Mouse (Mus musculus): ENCODE results near the gene Aph1a. TPM values are rescaled to one million over a fixed set of nuclear protein-coding genes. Genes with fewer than 3 reads are reported as not detected.

The Aph1a gene
- polyA plus RNA-seq (2015; fragmentation: Nextera tagmentation; extraction: Ambion mirVana), result 22.3 and 33.7 TPM in 2 replicates

DNA sequence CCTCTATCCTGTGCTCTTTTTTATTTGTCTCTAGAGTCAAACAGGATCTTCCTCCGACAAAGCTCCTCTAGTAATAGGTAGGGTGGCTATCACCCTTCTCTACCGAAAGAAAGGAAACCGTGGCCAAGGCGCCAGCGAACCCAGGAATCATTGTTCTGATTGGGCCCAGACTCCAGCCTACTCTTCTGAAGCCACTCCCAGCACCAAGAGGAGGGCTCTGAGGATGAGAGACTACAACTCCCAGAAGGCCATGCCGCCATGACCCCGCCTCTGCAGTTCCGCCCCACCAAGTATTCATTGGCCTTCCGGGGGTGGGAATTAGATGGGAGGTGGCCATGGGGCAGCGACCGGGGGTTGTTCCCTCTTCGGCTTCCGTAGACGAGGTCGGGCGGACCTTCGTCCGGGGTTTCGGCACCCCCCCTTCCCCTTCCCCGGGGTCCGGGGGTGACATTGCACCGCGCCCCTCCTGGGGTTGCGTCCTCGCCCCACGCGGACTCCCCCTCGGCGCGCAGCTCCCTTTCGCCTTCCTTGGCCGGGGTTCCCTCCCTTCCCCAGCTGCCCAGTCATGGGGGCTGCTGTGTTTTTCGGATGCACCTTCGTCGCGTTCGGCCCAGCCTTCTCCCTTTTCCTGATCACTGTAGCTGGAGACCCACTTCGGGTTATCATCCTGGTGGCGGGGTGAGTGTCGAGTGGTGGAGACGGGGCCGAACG lies at the start of gene Aph1a:
TSS of gene Aph1a (plus strand) at position 364 of the 711 bp plus-strand sequence.

DNA sequence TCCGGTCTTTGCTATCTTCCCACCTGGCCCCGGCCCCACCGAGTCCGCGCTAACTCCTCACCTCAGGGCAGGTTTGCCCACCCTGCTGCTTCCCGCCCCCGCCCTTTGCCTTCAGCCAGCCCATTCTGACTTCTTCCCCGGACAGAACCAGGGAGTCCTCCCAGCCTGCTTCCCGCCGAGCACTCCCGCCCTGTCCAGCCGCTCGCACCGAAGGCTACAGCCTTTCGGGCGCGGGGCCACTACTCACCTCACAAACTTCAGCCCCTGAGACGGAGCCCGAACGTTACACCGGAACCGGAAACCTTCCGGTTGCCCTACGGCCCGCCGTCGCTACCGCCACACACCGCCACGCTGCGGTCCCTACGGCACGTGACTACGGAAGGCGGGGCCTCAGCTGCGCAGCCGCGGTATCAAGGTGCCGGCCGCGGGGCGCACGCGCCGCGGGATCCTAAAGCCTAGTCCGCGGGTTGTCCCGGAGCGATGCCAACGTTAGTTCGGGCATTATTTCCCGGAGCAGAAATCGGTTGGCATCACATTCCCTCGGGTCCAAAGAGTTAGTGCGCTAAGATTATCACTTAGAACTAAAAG lies 38.2 kb upstream of the Aph1a start, which contains the start of gene Prpf3:
TSS of gene Prpf3 (minus strand) at position 384 of the 588 bp plus-strand sequence.

DNA sequence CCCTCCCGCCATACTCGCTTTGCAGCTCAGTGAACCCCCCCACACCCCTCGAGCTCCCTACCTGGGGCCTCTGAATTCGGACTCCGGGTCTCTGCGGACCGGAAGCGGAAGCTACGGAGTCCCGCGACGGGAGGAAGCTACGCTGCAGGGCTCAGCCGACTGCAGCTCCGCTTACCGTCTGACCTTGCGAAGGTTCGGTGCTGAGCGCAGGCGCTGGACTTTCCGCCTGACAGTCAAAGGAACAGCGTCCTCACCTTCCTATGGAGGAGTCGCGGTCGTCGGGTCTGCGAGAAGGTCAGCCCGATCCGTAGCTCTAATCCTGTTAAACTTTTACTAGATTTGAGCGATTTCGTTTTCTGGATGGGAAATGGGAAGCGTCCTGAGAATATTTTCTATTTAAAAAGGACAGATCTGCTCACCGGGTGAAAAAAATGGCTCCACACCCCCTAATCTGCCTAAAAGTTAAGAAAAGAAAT lies 22.3 kb upstream of the Aph1a start, which contains the start of gene Mrps21:
TSS of gene Mrps21 (minus strand) at position 128 of the 476 bp plus-strand sequence.

GRCm38 (mm10) chr3:95881979-95882815 lies 11.6 kb upstream of the Aph1a start, which contains the start of gene Ciart:
Ciart (minus strand) TSS chr3:95882251.

GRCm38 (mm10) chr3:95891211-95892065 lies 2.3 kb upstream of the Aph1a start, which contains the start of gene BC028528:
BC028528 (minus strand) TSS chr3:95892005.

GRCm38 (mm10) chr3:95904568-95904967 lies 10.8 kb downstream of the Aph1a start, which contains the start of gene Car14:
Car14 (minus strand) TSS chr3:95904691.

DNA sequence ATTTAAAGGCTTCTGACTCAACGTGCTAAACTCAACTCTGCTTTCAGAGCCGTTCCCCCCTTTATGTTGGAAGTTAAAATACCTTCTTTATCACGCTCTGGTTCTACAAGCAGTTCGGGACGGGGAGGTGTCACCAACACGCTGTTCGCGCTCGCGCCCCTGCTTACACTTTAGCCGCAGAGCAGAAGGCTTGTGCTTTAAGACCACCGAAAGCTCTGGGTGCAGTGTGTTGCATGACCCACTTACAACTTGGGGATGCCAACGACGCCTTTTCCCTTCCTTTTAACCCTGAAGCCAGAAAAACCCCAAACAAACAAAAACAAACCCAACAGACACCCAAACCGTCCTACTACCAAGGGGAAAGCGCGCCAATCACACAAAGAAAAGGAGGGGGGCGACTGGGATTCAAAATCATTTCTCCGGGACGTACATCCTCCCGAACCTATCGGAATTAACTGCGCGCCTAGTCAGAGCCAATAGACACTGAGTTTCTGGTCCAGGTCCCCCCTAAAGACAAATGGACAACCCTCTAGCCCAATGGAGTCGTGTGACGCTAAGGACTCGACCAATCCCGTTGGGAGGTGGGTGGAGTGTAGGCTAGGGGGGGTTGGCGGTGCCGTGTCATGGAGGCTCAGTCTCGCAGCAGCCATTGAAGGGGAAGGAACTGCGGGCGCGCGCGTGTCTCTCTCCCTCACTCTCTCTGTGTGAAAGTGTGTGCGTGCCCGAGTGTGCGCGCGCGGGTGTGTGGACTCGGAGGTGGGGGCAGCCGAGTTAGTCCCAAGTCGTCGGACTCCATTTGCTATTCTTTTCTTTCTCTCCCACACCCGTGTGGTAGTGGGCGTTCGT lies 35.1 kb downstream of the Aph1a start, which contains the start of gene Anp32e:
TSS of gene Anp32e (plus strand) at position 589 of the 846 bp plus-strand sequence.

Other genes with a start within 250 kb of the Aph1a start
- 58.3 and 62.3 TPM in 2 replicates for gene Mcl1, start 235.2 kb upstream of the Aph1a start, polyA plus RNA-seq (2015; fragmentation: Nextera tagmentation; extraction: Ambion mirVana)
- gene Adamtsl4, start 206.1 kb upstream of the Aph1a start, polyA plus RNA-seq (2015; fragmentation: Nextera tagmentation; extraction: Ambion mirVana), result 10.3 and 11.1 TPM in 2 replicates
- 20.5 and 31.0 TPM in 2 replicates for gene Ecm1, start 154.4 kb upstream of the Aph1a start, polyA plus RNA-seq (2015; fragmentation: Nextera tagmentation; extraction: Ambion mirVana)
- gene Tars2, start 133.8 kb upstream of the Aph1a start, polyA plus RNA-seq (2015; fragmentation: Nextera tagmentation; extraction: Ambion mirVana), result 18.6 and 20.3 TPM in 2 replicates
- gene Rprd2, start 75.1 kb upstream of the Aph1a start, polyA plus RNA-seq (2015; fragmentation: Nextera tagmentation; extraction: Ambion mirVana), result 13.6 and 15.4 TPM in 2 replicates
- gene Prpf3, start 38.1 kb upstream of the Aph1a start, polyA plus RNA-seq (2015; fragmentation: Nextera tagmentation; extraction: Ambion mirVana), result 11.5 and 12.3 TPM in 2 replicates
- gene Mrps21, start 22.4 kb upstream of the Aph1a start, polyA plus RNA-seq (2015; fragmentation: Nextera tagmentation; extraction: Ambion mirVana), result 362 and 384 TPM in 2 replicates
- 0.56 and 1.0 TPM in 2 replicates for gene Ciart, start 11.7 kb upstream of the Aph1a start, polyA plus RNA-seq (2015; fragmentation: Nextera tagmentation; extraction: Ambion mirVana)
- 21.8 and 23.9 TPM in 2 replicates for gene BC028528, start 2.0 kb upstream of the Aph1a start, polyA plus RNA-seq (2015; fragmentation: Nextera tagmentation; extraction: Ambion mirVana)
- 19.2 and 21.7 TPM in 2 replicates for gene Car14, start 10.7 kb downstream of the Aph1a start, polyA plus RNA-seq (2015; fragmentation: Nextera tagmentation; extraction: Ambion mirVana)
- gene Anp32e, start 35.3 kb downstream of the Aph1a start, polyA plus RNA-seq (2015; fragmentation: Nextera tagmentation; extraction: Ambion mirVana), result 83.9 and 101 TPM in 2 replicates
- gene Plekho1, start 102.0 kb downstream of the Aph1a start, polyA plus RNA-seq (2015; fragmentation: Nextera tagmentation; extraction: Ambion mirVana), result 77.5 and 80.0 TPM in 2 replicates
- gene Vps45, start 164.5 kb downstream of the Aph1a start, polyA plus RNA-seq (2015; fragmentation: Nextera tagmentation; extraction: Ambion mirVana), result 26.6 and 29.7 TPM in 2 replicates
- gene Otud7b, start 210.6 kb downstream of the Aph1a start, polyA plus RNA-seq (2015; fragmentation: Nextera tagmentation; extraction: Ambion mirVana), result 20.5 and 21.8 TPM in 2 replicates

Data from skeletal muscle tissue, postnatal 0 days (tissue).